Mouse (Mus musculus) lung, embryonic 15.5 days (tissue): ENCODE measurements at regions not wholly inside any gene's neighbourhood (a gene's known extent, or its start where the extent isn't known, plus 50 kb on each side); places are given as distances from the start of the nearest gene placed in this dataset.

ENCODE experiments used
- ATAC-seq: fragments of 200-750 bp; cut with Nextera tagmentation; 2 replicates; pipeline ENCODE4 v1.8.0; 2017; ENCODE audit warnings: moderate number of reproducible peaks, borderline replicate concordance; ENCODE audit not compliant: low FRiP score, low TSS enrichment; ENCODE audit errors: extremely low read depth
- H3K27ac ChIP-seq: fragments of 300-500 bp; sonication (generic); 2 replicates; pipeline ENCODE4 v1.5.1; 2015; ENCODE audit warnings: moderate library complexity, mild to moderate bottlenecking, inconsistent platforms
- H3K27me3 ChIP-seq: fragments of 300-500 bp; sonication (generic); 2 replicates; pipeline ENCODE4 v1.6.1; 2015; ENCODE audit warnings: inconsistent platforms
- H3K36me3 ChIP-seq: fragments of 300-500 bp; sonication (generic); 2 replicates; pipeline ENCODE4 v1.6.1; 2015; ENCODE audit warnings: inconsistent platforms
- H3K4me1 ChIP-seq: fragments of 300-500 bp; sonication (generic); 2 replicates; pipeline ENCODE4 v1.6.1; 2015; ENCODE audit warnings: inconsistent platforms
- H3K4me2 ChIP-seq: fragments of 300-500 bp; sonication (generic); 2 replicates; pipeline ENCODE4 v1.6.1; 2015; ENCODE audit warnings: inconsistent platforms, mild to moderate bottlenecking, moderate library complexity
- H3K4me3 ChIP-seq: fragments of 300-500 bp; sonication (generic); 2 replicates; pipeline ENCODE4 v1.5.1; 2015; ENCODE audit warnings: mild to moderate bottlenecking, inconsistent platforms
- H3K9ac ChIP-seq: fragments of 300-500 bp; sonication (generic); 2 replicates; pipeline ENCODE4 v1.6.1; 2015; ENCODE audit warnings: inconsistent platforms
- H3K9me3 ChIP-seq: fragments of 300-500 bp; sonication (generic); 2 replicates; pipeline ENCODE4 v1.6.1; 2016; ENCODE audit warnings: inconsistent platforms
- WGBS: fragments of 180-500 bp; shearing (Covaris S2); methylation state at CpG from one replicate; pipeline ENCODE4 v1.1.7; 2015; 5-methylcytosine and 5-hydroxymethylcytosine counted together

- WGBS: 47% methylated on average over 5 of the region's 5 CpGs
- peaks cover 28% of the 10 kb centered on the region for H3K4me1 ChIP-seq
- no peak overlapping the region for H3K4me3 ChIP-seq
- 0 out of 2 replicates have a peak overlapping the region, but pooled peaks have one; percentile 37 for H3K27ac ChIP-seq
- no peak overlapping the region for H3K4me2 ChIP-seq
- no peak overlapping the region for H3K9ac ChIP-seq
- no peak for ATAC-seq
- no peaks in the 10 kb centered on the region; the same call in 1 of the 2 replicates for H3K27me3 ChIP-seq
- no peaks in the 10 kb centered on the region for H3K9me3 ChIP-seq
- no peaks in the 10 kb centered on the region for H3K36me3 ChIP-seq
Observed at GRCm38 (mm10) chr11:79779756-79780155, 182.4 kb downstream of the Utp6 start.

- Histone ChIP-seq H3K36me3 (no peaks in the 10 kb centered on the region), H3K27ac (no peak overlapping the region), H3K27me3 (no peaks in the 10 kb centered on the region; the same call in 1 of the 2 replicates), H3K4me3 (no peak overlapping the region), H3K9ac (no peak overlapping the region), H3K4me1 (peaks cover 33% of the 10 kb centered on the region), H3K9me3 (no peaks in the 10 kb centered on the region), H3K4me2 (no peak overlapping the region)
- peak; percentile 52; the same call in 1 of the 2 replicates for ATAC-seq
- WGBS: 54% methylated on average over 5 of the region's 5 CpGs
Observed at GRCm38 (mm10) chr11:79778522-79778921, 183.7 kb downstream of the Utp6 start.

- Histone ChIP-seq H3K9me3 (no peaks in the 10 kb centered on the region), H3K4me1 (peaks cover 33% of the 10 kb centered on the region), H3K27ac (no peak overlapping the region), H3K4me3 (no peak overlapping the region), H3K27me3 (no peaks in the 10 kb centered on the region; the same call in 1 of the 2 replicates), H3K4me2 (no peak overlapping the region), H3K9ac (no peak overlapping the region), H3K36me3 (no peaks in the 10 kb centered on the region)
- ATAC-seq: no peak
- 13% methylated on average over 2 of the region's 2 CpGs for whole genome bisulfite sequencing
Observed at GRCm38 (mm10) chr11:79777988-79778387, 184.2 kb downstream of the Utp6 start.

- WGBS: 43% methylated on average over 6 of the region's 6 CpGs
- Histone ChIP-seq H3K36me3 (no peaks in the 10 kb centered on the region), H3K27ac (no peak overlapping the region), H3K27me3 (no peaks in the 10 kb centered on the region; the same call in 1 of the 2 replicates), H3K9me3 (no peaks in the 10 kb centered on the region), H3K4me2 (no peak overlapping the region), H3K9ac (no peak overlapping the region), H3K4me3 (no peak overlapping the region), H3K4me1 (peaks cover 33% of the 10 kb centered on the region)
- no peak for ATAC-seq
Observed at GRCm38 (mm10) chr11:79776577-79776976, 185.6 kb downstream of the Rab11fip4 start.

- H3K27ac ChIP-seq: no peak overlapping the region
- no peak overlapping the region for H3K9ac ChIP-seq
- H3K9me3 ChIP-seq: no peaks in the 10 kb centered on the region
- no peaks in the 10 kb centered on the region for H3K27me3 ChIP-seq
- 14% methylated on average over 1 of the region's 1 CpGs for WGBS
- no peak overlapping the region for H3K4me3 ChIP-seq
- no peaks in the 10 kb centered on the region for H3K36me3 ChIP-seq
- H3K4me2 ChIP-seq: no peak overlapping the region
- no peak for ATAC-seq
- peaks cover 23% of the 10 kb centered on the region for H3K4me1 ChIP-seq
Observed at GRCm38 (mm10) chr11:79773755-79774154, 182.7 kb downstream of the Rab11fip4 start.

GRCm38 (mm10) chr11:79771431-79771830 lies 180.4 kb downstream of the Rab11fip4 start:
- Histone ChIP-seq H3K9me3 (no peaks in the 10 kb centered on the region), H3K27ac (no peak overlapping the region), H3K9ac (no peak overlapping the region), H3K4me1 (peaks cover 9% of the 10 kb centered on the region; the same call in 1 of the 2 replicates), H3K4me2 (no peak overlapping the region), H3K27me3 (no peaks in the 10 kb centered on the region), H3K4me3 (no peak overlapping the region), H3K36me3 (no peaks in the 10 kb centered on the region)
- WGBS: 24% methylated on average over 3 of the region's 3 CpGs
- peak; percentile 89 for ATAC-seq

GRCm38 (mm10) chr11:79767111-79767510 lies 176.1 kb downstream of the Rab11fip4 start:
- H3K4me2 ChIP-seq: no peak overlapping the region
- H3K36me3 ChIP-seq: no peaks in the 10 kb centered on the region
- peaks cover 8% of the 10 kb centered on the region; the same call in 1 of the 2 replicates for H3K27me3 ChIP-seq
- H3K27ac ChIP-seq: no peak overlapping the region
- H3K9me3 ChIP-seq: no peaks in the 10 kb centered on the region
- H3K9ac ChIP-seq: no peak overlapping the region
- H3K4me1 ChIP-seq: peaks cover 4% of the 10 kb centered on the region; the same call in 1 of the 2 replicates
- ATAC-seq: no peak
- WGBS: 77% methylated on average over 5 of the region's 5 CpGs
- H3K4me3 ChIP-seq: no peak overlapping the region

GRCm38 (mm10) chr11:79766036-79766435 lies 175.0 kb downstream of the Rab11fip4 start:
- Histone ChIP-seq H3K9me3 (no peaks in the 10 kb centered on the region), H3K4me3 (no peak overlapping the region), H3K9ac (no peak overlapping the region), H3K27ac (no peak overlapping the region), H3K36me3 (no peaks in the 10 kb centered on the region), H3K4me2 (no peak overlapping the region), H3K4me1 (peaks cover 2% of the 10 kb centered on the region; the same call in 1 of the 2 replicates), H3K27me3 (peaks cover 8% of the 10 kb centered on the region; the same call in 1 of the 2 replicates)
- WGBS: 98% methylated on average over 2 of the region's 2 CpGs
- ATAC-seq: no peak

GRCm38 (mm10) chr11:79765396-79765795 lies 174.4 kb downstream of the Rab11fip4 start:
- ATAC-seq: no peak
- no peak overlapping the region for H3K4me3 ChIP-seq
- H3K9me3 ChIP-seq: no peaks in the 10 kb centered on the region
- H3K9ac ChIP-seq: no peak overlapping the region
- peaks cover 8% of the 10 kb centered on the region; the same call in 1 of the 2 replicates for H3K27me3 ChIP-seq
- H3K27ac ChIP-seq: no peak overlapping the region
- no peaks in the 10 kb centered on the region for H3K36me3 ChIP-seq
- H3K4me2 ChIP-seq: no peak overlapping the region
- no peaks in the 10 kb centered on the region for H3K4me1 ChIP-seq
- 65% methylated on average over 2 of the region's 2 CpGs for WGBS

- H3K4me2 ChIP-seq: no peak overlapping the region
- no peaks in the 10 kb centered on the region for H3K36me3 ChIP-seq
- no peaks in the 10 kb centered on the region for H3K9me3 ChIP-seq
- ATAC-seq: no peak
- H3K4me1 ChIP-seq: no peaks in the 10 kb centered on the region
- no peak overlapping the region for H3K9ac ChIP-seq
- H3K27me3 ChIP-seq: peaks cover 8% of the 10 kb centered on the region; the same call in 1 of the 2 replicates
- H3K4me3 ChIP-seq: no peak overlapping the region
- 68% methylated on average over 6 of the region's 6 CpGs for WGBS
- no peak overlapping the region for H3K27ac ChIP-seq
Observed at GRCm38 (mm10) chr11:79764026-79764425, 173.0 kb downstream of the Rab11fip4 start.

- Histone ChIP-seq H3K4me1 (no peaks in the 10 kb centered on the region), H3K27ac (no peak overlapping the region), H3K36me3 (no peaks in the 10 kb centered on the region), H3K9ac (no peak overlapping the region), H3K27me3 (peaks cover 8% of the 10 kb centered on the region; the same call in 1 of the 2 replicates), H3K4me2 (no peak overlapping the region), H3K9me3 (no peaks in the 10 kb centered on the region), H3K4me3 (no peak overlapping the region)
- no peak for ATAC-seq
- 94% methylated on average over 2 of the region's 2 CpGs for WGBS
Observed at GRCm38 (mm10) chr11:79762654-79763053, 171.6 kb downstream of the Rab11fip4 start.

- Histone ChIP-seq H3K4me2 (no peak overlapping the region), H3K4me1 (no peaks in the 10 kb centered on the region), H3K27me3 (peaks cover 8% of the 10 kb centered on the region; the same call in 1 of the 2 replicates), H3K9ac (no peak overlapping the region), H3K4me3 (no peak overlapping the region), H3K9me3 (no peaks in the 10 kb centered on the region), H3K27ac (no peak overlapping the region), H3K36me3 (no peaks in the 10 kb centered on the region)
- 72% methylated on average over 2 of the region's 2 CpGs for WGBS
- ATAC-seq: no peak
Observed at GRCm38 (mm10) chr11:79762027-79762426, 171.0 kb downstream of the Rab11fip4 start.

GRCm38 (mm10) chr11:79760533-79760932 lies 169.5 kb downstream of the Rab11fip4 start:
- H3K4me2 ChIP-seq: no peak overlapping the region
- no peak overlapping the region for H3K4me3 ChIP-seq
- H3K9me3 ChIP-seq: no peaks in the 10 kb centered on the region
- no peak overlapping the region for H3K9ac ChIP-seq
- H3K36me3 ChIP-seq: no peaks in the 10 kb centered on the region
- no peak for ATAC-seq
- WGBS: 85% methylated on average over 4 of the region's 4 CpGs
- no peak overlapping the region for H3K27ac ChIP-seq
- H3K27me3 ChIP-seq: peaks cover 8% of the 10 kb centered on the region; the same call in 1 of the 2 replicates
- H3K4me1 ChIP-seq: no peaks in the 10 kb centered on the region
